Mouse (Mus musculus) activated CD4-positive, CD25-positive, alpha-beta regulatory T cell, adult 4 months (primary cell): ENCODE results near the gene Ugcg. TPM values are rescaled to one million over a fixed set of nuclear protein-coding genes. Genes with fewer than 3 reads are reported as not detected.

ENCODE experiments used
- ATAC-seq: one replicate; pipeline ENCODE4 v1.8.0; 2017
- polyA plus RNA-seq, 2 experiments: library from polyadenylated mRNA; unstranded; fragments of 100-300 nt; shearing (Covaris generic); gene quantifications; one replicate each; pipeline ENCODE4 v1.2.1; 2017

The Ugcg gene
- polyA plus RNA-seq: 10 to 100 TPM; 17.5 to 19.7 TPM

GRCm38 (mm10) chr4:59188802-59189545 lies at the start of gene Ugcg:
TSS of gene Ugcg (plus strand) at chr4:59189257.
- ATAC-seq: peak; percentile 48

- ATAC-seq: no peak
Measured at GRCm38 (mm10) chr4:59149043-59149442, 40.0 kb upstream of the Ugcg start.

- ATAC-seq: no peak
Measured at GRCm38 (mm10) chr4:59150907-59151306, 38.1 kb upstream of the Ugcg start.

- ATAC-seq: no peak
Measured at GRCm38 (mm10) chr4:59151953-59152352, 37.1 kb upstream of the Ugcg start.

GRCm38 (mm10) chr4:59156897-59157592 lies 32.0 kb upstream of the Ugcg start:
- no peak for ATAC-seq

DNA sequence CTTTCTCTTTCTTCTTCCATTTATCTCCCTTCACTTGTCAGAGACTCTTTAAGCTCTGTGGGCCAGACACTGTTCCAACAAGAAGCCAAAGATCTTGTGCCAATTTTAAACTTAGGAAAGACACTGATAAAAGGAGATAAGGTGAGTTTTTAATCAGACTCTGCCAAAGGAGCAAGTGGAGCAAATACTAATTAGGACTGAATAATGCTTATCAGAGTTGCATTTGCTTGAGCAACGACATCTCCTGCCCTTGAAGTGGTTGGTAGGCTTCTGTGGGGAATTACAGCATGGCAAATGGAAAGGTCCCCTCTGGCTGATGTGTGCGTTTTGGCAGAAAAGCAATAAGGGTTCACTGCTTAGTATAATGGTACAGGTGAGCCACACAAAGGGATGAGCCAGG lies 31.4 kb upstream of the Ugcg start:
- no peak for ATAC-seq

DNA sequence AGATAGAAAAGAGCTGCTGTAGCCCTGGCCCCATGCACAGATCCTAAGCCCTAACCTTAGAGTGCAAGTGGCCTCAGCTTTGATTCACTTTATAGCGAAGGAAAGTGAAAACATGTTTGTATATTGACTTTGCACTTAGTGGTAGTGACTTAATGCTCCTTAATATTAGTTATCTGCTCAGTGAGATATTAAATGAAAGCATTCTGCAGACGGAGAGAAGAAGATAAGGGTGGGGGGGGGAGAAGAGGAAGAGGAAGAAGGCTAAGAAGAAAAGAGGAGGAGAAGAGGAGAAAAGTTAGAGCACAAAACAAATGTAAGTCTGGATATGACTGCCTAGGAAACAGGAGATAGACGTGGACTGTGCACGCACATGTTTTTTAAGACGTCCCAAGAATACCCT lies 28.8 kb upstream of the Ugcg start:
- no peak for ATAC-seq

DNA sequence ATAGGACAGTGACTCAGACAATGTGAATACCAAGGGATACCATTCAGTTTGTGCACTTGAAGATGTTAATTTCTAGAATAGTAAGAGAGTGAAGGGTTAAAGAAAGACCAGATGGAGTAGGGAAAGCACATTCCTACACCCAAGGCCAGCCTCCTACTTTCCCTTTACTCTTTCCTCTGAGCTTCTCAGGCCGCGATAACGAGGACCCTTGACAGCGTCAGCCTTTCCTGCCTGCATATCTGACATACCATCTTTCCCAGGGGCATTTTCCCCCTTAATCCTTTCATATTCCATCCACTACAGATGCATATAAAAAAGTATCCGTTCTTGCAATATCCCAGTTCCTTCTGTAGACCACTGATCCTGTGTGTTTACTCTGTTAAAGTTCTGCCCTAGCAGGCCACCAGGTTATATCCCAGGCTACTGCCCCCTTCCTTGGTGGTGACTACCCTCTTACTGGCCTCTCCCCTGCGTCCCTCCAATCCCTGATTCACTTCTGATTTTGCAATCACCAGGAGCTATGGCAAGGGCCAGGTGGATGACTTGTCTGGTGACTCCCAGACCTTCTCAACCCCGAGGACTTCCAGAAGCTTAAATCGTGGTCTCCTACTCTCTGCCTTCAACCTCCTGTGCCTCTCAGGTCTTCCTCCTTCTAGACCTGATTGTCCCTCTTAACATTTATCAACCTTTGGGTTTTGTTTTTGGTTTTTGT lies 27.9 kb upstream of the Ugcg start:
- ATAC-seq: no peak

GRCm38 (mm10) chr4:59164034-59164433 lies 25.0 kb upstream of the Ugcg start:
- ATAC-seq: no peak

GRCm38 (mm10) chr4:59167251-59167847 lies 21.7 kb upstream of the Ugcg start:
- ATAC-seq: peak; percentile 82

DNA sequence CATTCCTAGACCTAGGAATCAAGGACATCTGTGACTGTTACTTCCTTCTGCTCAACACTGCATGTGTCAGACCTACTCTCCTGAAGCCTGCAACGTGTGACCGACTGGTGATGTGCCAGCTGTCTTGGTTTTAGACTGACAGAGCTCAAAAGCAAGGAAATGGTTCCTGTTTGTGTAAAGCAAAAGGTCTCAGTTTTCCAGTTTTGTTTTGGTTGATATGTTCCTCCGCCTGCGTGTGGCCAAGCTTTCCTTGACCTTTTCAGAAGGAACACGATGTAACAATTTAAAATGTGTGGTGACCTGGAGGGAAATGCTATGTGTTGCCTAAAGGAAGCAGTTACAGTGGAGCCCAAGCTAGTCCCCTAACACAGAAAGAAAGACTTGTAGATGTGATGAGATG lies 19.1 kb upstream of the Ugcg start:
- ATAC-seq: no peak

GRCm38 (mm10) chr4:59172616-59173015 lies 16.4 kb upstream of the Ugcg start:
- no peak for ATAC-seq

DNA sequence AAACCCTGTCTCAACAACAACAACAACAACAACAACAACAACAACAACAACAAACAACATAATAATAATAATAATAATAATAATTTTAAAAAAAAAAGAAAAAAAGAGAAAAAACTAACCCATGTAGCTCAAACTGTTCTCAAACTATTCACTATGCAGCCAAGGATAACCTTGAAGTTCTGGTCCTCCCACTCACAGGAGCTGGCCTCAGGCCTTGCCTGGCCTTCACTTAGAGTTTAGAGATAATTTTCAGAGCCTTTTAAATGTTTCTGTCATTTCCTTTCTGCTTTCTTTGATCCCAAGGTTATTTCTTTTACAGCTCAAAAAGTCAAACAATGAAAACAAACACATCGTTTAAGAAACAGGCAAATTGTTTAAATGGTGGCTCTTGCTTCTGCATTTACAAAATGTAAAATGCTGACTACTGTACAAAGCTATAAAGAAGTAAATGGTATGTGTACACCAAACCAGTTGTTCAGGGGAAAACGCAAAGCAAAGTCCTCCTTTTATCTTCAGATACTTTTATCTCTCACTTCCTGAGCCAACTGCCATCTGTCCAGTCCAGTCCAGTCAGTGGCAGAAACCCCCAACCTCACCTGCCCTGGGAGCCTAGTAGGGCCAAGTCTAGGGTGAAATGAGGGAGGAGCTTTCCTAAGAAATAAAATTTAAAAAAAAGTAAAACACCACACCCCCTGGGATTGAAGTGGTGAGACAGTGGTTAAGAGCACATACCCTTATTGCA lies 15.7 kb upstream of the Ugcg start:
- ATAC-seq: no peak

GRCm38 (mm10) chr4:59175003-59175402 lies 14.1 kb upstream of the Ugcg start:
- no peak for ATAC-seq

- no peak for ATAC-seq
Measured at GRCm38 (mm10) chr4:59175929-59176328, 13.1 kb upstream of the Ugcg start.

DNA sequence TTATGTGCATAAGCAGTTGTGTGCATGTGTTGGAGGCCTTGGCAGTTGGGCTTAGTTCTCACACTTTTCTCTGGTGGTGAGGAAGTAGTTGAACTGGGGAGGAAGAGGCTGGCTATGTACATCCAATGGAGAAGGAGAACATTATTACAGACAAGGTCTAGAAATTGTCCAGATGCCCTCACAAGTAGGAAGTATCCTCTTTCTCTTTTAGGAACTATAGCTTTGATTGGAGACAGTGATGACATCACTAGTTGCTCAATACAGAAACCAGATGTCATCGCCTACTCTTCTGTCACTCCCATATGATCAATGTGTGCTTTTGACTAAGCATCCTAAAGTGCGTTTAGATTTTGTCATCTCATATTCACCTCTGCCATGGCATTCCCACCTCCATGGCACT lies 11.5 kb upstream of the Ugcg start:
- ATAC-seq: no peak

GRCm38 (mm10) chr4:59181320-59182271 lies 7.5 kb upstream of the Ugcg start:
- ATAC-seq: no peak

GRCm38 (mm10) chr4:59185671-59186070 lies 3.4 kb upstream of the Ugcg start:
- ATAC-seq: no peak

DNA sequence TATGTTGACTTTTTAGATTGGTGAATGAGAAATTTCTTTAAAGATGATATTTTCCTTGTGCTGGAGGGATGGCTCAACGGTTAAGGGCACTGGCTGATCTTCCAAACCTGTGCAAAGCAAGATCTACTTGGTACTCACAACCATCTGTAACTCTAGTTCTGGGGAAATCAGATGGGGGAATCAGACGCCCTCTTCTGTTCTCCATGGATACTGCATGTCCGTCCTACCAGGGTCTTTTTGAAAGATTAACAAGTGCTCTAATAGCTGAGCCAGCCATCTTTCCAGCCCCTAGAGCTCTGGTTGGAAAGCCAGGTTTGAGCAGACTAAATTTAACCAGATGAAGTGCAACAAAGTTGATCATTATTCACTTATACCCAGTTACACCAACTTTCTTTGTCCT lies 1.8 kb upstream of the Ugcg start:
- ATAC-seq: no peak

GRCm38 (mm10) chr4:59188474-59188801 lies 619 bp upstream of the Ugcg start:
- no peak for ATAC-seq

DNA sequence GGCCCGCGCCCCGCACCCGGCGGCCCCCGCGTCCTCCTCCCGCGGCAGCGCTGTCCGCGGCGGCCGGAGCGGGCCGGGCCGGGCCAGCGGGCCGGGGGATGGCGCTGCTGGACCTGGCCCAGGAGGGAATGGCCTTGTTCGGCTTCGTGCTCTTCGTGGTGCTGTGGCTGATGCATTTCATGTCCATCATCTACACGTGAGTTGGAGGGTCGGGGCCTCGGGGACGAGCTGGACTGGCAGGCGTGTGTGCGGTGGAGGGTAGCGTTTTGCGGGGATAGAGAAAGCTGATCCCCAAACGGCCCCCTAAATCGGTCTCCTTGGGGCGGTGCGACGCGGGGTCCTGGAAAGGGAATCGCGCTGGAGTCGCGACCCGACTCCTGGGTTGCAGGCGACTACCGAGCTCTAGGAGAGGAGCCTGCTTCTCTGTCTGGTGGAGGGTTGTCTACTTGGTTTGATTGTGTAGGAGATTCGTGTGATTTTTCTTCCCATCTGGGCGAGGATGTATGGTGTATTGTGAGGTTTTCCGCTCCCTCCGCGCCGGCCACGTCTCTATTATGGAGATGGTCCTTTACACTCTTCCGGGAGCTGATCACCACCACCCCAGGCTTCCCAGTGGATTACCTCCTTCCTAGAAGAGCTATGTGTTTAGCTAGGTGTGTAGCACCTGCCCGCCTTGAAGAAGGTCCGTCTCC lies 635 bp downstream of the Ugcg start:
- ATAC-seq: peak; percentile 17
